Mouse (Mus musculus) kidney, embryonic 14.5 days (tissue): ENCODE measurements around the gene Ephb1. TPM values are rescaled to one million over a fixed set of nuclear protein-coding genes. Genes with fewer than 3 reads are reported as not detected.

ENCODE experiments used
- ATAC-seq: fragments of 200-750 bp; cut with Nextera tagmentation; 2 replicates; pipeline ENCODE4 v1.8.0; 2017; ENCODE audit warnings: moderate number of reproducible peaks, mild to moderate bottlenecking, moderate TSS enrichment, moderate library complexity; ENCODE audit not compliant: low FRiP score, low TSS enrichment
- H3K27ac ChIP-seq: fragments of 300-500 bp; sonication (generic); 2 replicates; pipeline ENCODE4 v1.5.1; 2014; ENCODE audit warnings: low read depth, mild to moderate bottlenecking, low read length, moderate library complexity, mixed read lengths
- H3K27me3 ChIP-seq: fragments of 300-500 bp; sonication (generic); 2 replicates; pipeline ENCODE4 v1.6.1; 2014; ENCODE audit warnings: mild to moderate bottlenecking, low read length; ENCODE audit not compliant: control insufficient read depth, insufficient read depth
- H3K36me3 ChIP-seq: fragments of 300-500 bp; sonication (generic); 2 replicates; pipeline ENCODE4 v1.6.1; 2014; ENCODE audit warnings: low read length, mixed read lengths; ENCODE audit not compliant: control insufficient read depth, insufficient read depth
- H3K4me1 ChIP-seq: fragments of 300-500 bp; sonication (generic); 2 replicates; pipeline ENCODE4 v1.6.1; 2014; ENCODE audit warnings: low read length, mixed read lengths; ENCODE audit not compliant: control insufficient read depth, insufficient read depth
- H3K4me2 ChIP-seq: fragments of 300-500 bp; sonication (generic); replicated peaks from 2 replicates; pipeline ENCODE4 v1.6.1; 2014; ENCODE audit warnings: low read depth, mild to moderate bottlenecking, low read length
- H3K4me3 ChIP-seq: fragments of 300-500 bp; sonication (generic); 2 replicates; pipeline ENCODE4 v1.5.1; 2014; ENCODE audit warnings: mild to moderate bottlenecking, low read length
- H3K9ac ChIP-seq: fragments of 300-500 bp; sonication (generic); 2 replicates; pipeline ENCODE4 v1.6.1; 2014; ENCODE audit warnings: low read depth, mild to moderate bottlenecking, low read length, moderate library complexity
- H3K9me3 ChIP-seq: fragments of 300-500 bp; sonication (generic); 2 replicates; pipeline ENCODE4 v1.6.1; 2016; ENCODE audit warnings: low read length; ENCODE audit not compliant: control insufficient read depth
- WGBS: fragments of 180-500 bp; shearing (Covaris S2); extraction: QIAGEN DNeasy Blood & Tissue Kit; methylation state at CpG from one replicate; pipeline ENCODE4 v1.1.7; 2014; 5-methylcytosine and 5-hydroxymethylcytosine counted together
- polyA plus RNA-seq: library from polyadenylated mRNA; unstranded; fragments of >200 nt; fragmentation: Nextera tagmentation; extraction: Ambion mirVana; gene quantifications from 2 replicates; pipeline ENCODE4 v1.2.1, GENCODE M21; 2014

The Ephb1 gene
- polyA plus RNA-seq, 1 experiment from 2014 or later = 4.9 TPM

- Histone ChIP-seq H3K27ac (no peak overlapping the region), H3K4me1 (no peaks in the 10 kb centered on the region), H3K9ac (no peak overlapping the region), H3K36me3 (no peaks in the 10 kb centered on the region), H3K27me3 (no peaks in the 10 kb centered on the region), H3K4me3 (no peak overlapping the region), H3K9me3 (no peaks in the 10 kb centered on the region), H3K4me2 (no peak overlapping the region)
- WGBS = 80% methylated on average over 4 of the region's 4 CpGs
- no peak for ATAC-seq
Measured at GRCm38 (mm10) chr9:101954529-101954928, 400.0 kb downstream of the Ephb1 start.

DNA sequence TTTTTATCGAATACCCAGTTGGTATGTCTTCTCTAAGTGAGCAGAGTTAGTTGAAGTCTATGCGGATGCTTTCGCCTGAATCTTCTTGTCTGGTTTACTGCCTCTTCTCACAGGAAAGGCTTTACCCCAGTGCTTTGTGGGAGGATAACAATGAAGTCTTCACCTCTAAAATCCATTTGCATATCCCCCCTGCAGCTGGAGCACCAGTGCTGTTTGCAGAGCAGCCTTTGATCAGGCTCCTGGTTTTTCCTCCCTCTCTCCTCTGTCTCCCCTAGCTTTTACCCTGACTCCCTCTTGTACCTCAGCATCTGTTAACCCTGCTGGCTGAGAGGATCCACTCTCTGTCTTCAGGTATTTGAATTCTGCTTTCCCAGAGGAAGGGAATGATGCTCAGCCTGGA lies 404.4 kb downstream of the Ephb1 start:
- Histone ChIP-seq H3K9me3 (no peaks in the 10 kb centered on the region), H3K4me2 (no peak overlapping the region), H3K4me3 (no peak overlapping the region), H3K4me1 (no peaks in the 10 kb centered on the region), H3K27ac (no peak overlapping the region), H3K36me3 (no peaks in the 10 kb centered on the region), H3K27me3 (no peaks in the 10 kb centered on the region), H3K9ac (no peak overlapping the region)
- no peak for ATAC-seq
- 24% methylated on average over 3 of the region's 3 CpGs for WGBS

DNA sequence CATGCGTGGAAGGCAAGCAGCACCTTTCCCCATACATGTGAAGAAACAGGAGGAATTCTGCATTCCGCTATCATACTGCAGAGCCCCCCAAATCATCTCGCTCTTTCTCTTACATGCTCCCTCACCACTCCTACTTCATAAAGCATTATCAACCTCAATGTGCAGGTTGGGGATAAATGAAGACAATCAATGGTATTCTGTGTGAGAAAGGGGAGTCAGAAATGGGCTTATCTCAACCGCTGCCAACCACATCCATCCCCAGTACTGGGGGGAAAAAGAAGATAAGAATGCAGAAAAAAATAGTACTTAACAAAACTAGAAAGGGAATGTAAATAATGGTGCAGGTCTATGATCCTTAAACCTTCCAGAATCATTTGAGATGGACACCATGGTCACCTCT lies 408.7 kb downstream of the Ephb1 start:
- no peaks in the 10 kb centered on the region for H3K27me3 ChIP-seq
- H3K4me2 ChIP-seq = no peak overlapping the region
- no peak overlapping the region for H3K4me3 ChIP-seq
- H3K4me1 ChIP-seq = no peaks in the 10 kb centered on the region
- H3K27ac ChIP-seq = no peak overlapping the region
- no peaks in the 10 kb centered on the region for H3K36me3 ChIP-seq
- H3K9me3 ChIP-seq = no peaks in the 10 kb centered on the region
- no peak overlapping the region for H3K9ac ChIP-seq
- no peak for ATAC-seq
- 92% methylated on average over 4 of the region's 4 CpGs for WGBS

- WGBS = 36% methylated on average over 7 of the region's 7 CpGs
- Histone ChIP-seq H3K4me3 (no peak overlapping the region), H3K4me2 (no peak overlapping the region), H3K9ac (no peak overlapping the region), H3K27ac (no peak overlapping the region), H3K4me1 (no peaks in the 10 kb centered on the region), H3K9me3 (no peaks in the 10 kb centered on the region), H3K36me3 (no peaks in the 10 kb centered on the region), H3K27me3 (no peaks in the 10 kb centered on the region)
- ATAC-seq = no peak
Measured at GRCm38 (mm10) chr9:101945326-101945725, 409.2 kb downstream of the Ephb1 start.

- ATAC-seq = no peak
- Histone ChIP-seq H3K27ac (no peak overlapping the region), H3K36me3 (no peaks in the 10 kb centered on the region), H3K4me2 (no peak overlapping the region), H3K9me3 (no peaks in the 10 kb centered on the region), H3K4me1 (no peaks in the 10 kb centered on the region), H3K9ac (no peak overlapping the region), H3K4me3 (no peak overlapping the region), H3K27me3 (no peaks in the 10 kb centered on the region)
- WGBS = 70% methylated on average over 9 of the region's 9 CpGs
Measured at GRCm38 (mm10) chr9:101942058-101942669, 412.3 kb downstream of the Ephb1 start.

DNA sequence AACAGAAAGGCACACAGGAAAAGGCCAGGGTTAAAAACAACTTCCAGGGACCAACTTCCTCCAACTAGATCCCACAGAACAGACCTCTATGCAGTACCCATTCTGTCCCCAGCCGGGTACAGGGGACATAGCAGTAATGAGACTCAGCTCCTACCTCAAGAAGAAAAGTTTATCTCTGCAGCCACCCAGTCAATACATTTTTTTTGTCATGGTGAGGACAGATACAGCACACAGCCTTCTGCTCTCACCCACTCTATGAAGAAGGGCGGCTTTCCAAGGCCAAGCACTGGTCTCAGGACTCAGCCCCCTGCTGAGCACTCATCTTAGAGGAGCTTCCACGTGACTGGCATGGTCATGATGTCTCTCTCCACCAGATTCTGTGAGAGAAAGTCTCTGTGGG lies 414.3 kb downstream of the Ephb1 start:
- ATAC-seq = no peak
- H3K4me2 ChIP-seq = no peak overlapping the region
- no peak overlapping the region for H3K4me3 ChIP-seq
- 72% methylated on average over 3 of the region's 3 CpGs for WGBS
- H3K36me3 ChIP-seq = no peaks in the 10 kb centered on the region
- H3K9me3 ChIP-seq = no peaks in the 10 kb centered on the region
- H3K4me1 ChIP-seq = no peaks in the 10 kb centered on the region
- H3K9ac ChIP-seq = no peak overlapping the region
- H3K27ac ChIP-seq = no peak overlapping the region
- no peaks in the 10 kb centered on the region for H3K27me3 ChIP-seq

DNA sequence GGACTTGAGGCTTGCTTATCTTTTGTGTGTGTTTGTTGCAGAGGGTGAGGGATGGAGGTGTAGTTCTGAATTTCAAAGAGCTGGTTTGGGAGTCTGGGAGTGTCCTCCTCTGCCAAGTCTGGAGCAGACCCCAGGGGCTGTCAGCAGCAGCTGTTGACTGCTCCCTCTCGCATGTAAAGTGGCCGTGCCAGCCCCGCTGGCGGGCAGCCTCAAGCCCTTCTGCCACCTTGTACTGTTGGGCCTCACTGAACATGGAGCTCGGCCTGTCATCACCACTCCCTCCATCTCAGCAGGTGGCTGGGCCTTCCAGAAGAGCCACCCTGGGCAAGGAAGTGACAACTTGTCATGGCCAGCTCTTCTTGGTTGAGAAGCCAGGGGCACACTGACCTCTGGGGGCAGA lies 415.5 kb downstream of the Ephb1 start:
- Histone ChIP-seq H3K4me2 (no peak overlapping the region), H3K27ac (no peak overlapping the region), H3K9ac (no peak overlapping the region), H3K4me3 (no peak overlapping the region), H3K27me3 (no peaks in the 10 kb centered on the region), H3K9me3 (no peaks in the 10 kb centered on the region), H3K4me1 (no peaks in the 10 kb centered on the region), H3K36me3 (no peaks in the 10 kb centered on the region)
- WGBS = 74% methylated on average over 5 of the region's 5 CpGs
- no peak for ATAC-seq

DNA sequence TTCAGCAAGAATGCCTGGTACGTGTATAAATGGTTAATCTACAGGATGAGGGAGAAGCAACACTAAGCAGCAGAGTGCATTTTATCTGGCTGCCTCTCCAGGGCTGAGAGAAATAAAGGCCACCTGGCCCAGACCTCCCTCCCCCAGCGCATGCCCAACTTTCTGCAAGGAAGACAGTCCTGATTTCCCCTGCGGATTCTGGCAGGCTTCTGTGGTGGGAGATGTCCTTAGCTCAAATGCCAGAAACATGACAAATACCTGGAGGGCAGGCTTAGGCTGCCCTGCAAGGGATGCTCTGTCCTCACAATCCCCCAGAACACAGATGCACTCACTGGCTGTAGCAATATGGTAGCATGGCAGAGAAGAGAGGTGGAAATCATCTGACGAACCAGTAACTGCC lies 416.4 kb downstream of the Ephb1 start:
- no peak overlapping the region; the same call in 1 of the 2 replicates for H3K27ac ChIP-seq
- no peaks in the 10 kb centered on the region for H3K4me1 ChIP-seq
- H3K36me3 ChIP-seq = no peaks in the 10 kb centered on the region
- no peak overlapping the region for H3K4me3 ChIP-seq
- H3K4me2 ChIP-seq = no peak overlapping the region
- no peak overlapping the region for H3K9ac ChIP-seq
- no peaks in the 10 kb centered on the region for H3K9me3 ChIP-seq
- no peaks in the 10 kb centered on the region for H3K27me3 ChIP-seq
- 85% methylated on average over 4 of the region's 4 CpGs for WGBS
- ATAC-seq = no peak

- no peak for ATAC-seq
- H3K36me3 ChIP-seq = no peaks in the 10 kb centered on the region
- no peak overlapping the region for H3K27ac ChIP-seq
- no peak overlapping the region for H3K4me2 ChIP-seq
- no peaks in the 10 kb centered on the region for H3K27me3 ChIP-seq
- H3K9me3 ChIP-seq = no peaks in the 10 kb centered on the region
- no peaks in the 10 kb centered on the region for H3K4me1 ChIP-seq
- 85% methylated on average over 8 of the region's 8 CpGs for WGBS
- no peak overlapping the region for H3K9ac ChIP-seq
- H3K4me3 ChIP-seq = no peak overlapping the region
Measured at GRCm38 (mm10) chr9:101934887-101935286, 419.6 kb downstream of the Ephb1 start.
